Mouse (Mus musculus) embryo, embryonic 11 days (tissue): ENCODE measurements at regions not wholly inside any gene's neighbourhood (a gene's known extent, or its start where the extent isn't known, plus 50 kb on each side); places are given as distances from the start of the nearest gene placed in this dataset.

ENCODE experiments used
- DNase-seq: peaks from one replicate; pipeline ENCODE4 v3.0.0-alpha.2; 2015

DNA sequence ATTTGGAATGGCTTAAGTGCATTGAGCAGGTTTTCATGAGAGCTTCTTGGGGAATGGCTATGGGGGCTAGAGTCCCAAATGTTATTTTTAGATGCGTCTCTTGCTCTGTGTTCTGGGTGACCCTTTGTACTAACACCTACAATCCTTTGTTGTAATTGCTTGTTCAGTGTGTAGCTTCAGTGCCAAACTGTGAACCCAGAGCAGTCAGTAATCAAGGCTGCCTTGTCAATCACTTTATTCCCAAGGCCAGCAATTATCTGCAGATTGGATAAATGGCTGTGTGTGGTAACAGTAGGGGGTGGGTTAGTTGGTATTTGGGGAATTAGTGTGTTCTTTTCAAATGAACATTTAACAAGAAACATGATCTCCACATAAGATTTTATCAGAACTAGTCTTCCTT lies 390.4 kb downstream of the Poteg start:
- DNase-seq, result peak; percentile 8

DNA sequence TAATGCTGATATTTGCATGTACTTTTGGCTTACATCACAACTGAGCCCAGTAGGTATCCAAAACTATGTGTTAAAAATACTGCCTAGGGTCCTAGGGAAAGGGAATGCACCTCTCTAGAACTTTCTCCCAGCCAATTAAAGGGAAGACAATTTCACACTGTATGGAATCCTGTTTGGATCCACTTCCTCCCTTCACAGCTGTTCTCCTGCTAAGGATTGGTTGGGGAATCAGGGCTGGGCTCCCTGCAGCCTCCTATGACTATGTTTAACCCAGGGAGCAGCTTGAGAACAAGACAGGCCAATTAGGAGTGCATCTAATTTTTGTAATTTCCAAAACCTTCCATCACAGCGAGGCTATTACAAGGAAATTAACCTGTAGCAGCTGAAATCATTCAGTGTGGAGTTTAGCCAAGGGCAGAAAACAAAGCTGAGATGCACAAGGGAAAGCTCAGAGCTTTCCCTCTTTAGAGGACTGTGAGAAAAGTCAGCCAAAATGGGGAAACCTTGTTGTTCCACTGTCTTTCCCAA lies 419.1 kb downstream of the Poteg start:
- DNase-seq, result no peak

DNA sequence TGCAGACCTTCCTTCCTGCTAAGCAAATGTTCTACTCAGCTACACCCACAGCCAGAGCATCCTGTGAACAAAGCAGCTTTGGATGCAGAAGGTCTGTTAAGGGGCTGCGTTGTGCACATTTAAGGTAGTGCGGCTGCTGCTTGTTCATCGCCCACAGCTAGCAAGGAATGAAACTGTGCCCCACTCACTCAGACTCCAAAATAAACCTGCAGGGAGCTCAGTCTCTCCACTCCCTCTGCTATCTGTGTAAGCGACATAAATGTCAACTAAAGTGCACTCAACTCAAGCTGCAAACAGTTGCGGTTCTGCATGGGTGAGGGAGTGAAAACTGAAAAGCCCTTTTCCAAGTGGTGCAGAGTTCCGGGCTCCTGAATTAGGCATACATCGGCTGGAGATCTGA lies 421.1 kb downstream of the Poteg start:
- no peak for DNase-seq

DNA sequence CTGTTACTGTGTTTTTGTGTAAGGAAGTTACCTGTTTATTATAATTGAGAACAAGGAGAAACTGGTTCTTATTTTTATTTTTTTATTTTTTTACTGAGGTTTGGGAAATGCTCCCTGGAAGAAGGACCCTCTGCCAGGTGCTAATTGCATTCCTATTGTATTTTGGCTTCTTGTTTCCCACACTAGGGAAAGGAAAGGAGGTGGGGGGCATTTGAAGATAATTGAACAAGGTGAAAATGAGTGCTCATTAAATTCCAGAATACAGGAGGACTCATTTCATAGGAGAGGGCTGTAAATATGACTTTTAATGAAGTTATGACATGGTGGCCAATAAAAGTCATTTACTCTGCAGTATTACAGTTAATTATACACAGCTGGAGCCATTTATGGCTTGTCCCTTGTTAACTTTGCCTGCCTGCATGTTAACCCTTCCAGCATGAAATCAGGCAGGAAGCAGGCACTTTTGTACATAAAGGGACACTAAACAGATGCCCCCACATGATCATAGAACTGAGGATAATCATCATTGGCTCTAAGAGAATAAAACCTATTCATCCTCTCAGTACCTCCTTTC lies 430.3 kb downstream of the Poteg start:
- DNase-seq, result peak; percentile 13

DNA sequence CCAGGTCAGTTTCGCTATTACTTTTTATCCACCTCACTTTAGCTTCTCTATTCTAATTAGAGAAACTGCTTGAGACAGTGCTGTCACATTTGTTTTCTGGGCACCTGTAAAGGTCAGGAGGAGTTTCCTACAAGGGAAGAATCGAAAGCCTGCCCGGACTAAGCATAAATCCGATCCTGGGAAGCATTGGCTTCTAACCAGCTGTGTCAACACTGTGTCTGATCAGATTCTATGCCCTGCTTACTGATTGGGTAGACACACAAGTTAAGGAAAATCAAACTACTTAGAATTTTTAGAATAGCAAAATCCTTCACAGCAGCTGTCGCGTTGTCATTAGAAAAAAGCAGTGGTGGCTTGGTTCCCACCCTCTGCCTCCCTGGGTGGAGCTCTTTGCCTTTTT lies 441.8 kb downstream of the Poteg start:
- DNase-seq, result no peak

DNA sequence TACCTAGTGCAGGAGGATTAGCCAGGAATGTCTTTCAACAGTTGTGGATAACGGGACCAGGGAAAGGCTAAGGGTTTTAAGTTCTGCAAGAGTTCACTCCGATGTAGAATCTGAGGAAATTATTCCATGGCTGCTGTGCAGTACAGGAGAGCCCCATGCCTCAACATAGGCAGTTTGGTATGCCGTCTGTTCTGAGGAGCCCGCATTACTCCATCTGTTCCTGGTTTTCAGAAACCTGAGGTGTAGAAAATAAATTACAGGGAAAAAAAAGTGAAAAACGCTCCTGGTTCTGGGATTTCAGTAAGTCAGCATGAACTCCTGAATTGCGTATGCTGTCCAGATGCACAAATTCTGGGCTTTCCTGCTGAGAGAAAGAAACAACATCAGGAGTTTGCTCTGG lies 446.9 kb downstream of the Poteg start:
- peak; percentile 35 for DNase-seq

DNA sequence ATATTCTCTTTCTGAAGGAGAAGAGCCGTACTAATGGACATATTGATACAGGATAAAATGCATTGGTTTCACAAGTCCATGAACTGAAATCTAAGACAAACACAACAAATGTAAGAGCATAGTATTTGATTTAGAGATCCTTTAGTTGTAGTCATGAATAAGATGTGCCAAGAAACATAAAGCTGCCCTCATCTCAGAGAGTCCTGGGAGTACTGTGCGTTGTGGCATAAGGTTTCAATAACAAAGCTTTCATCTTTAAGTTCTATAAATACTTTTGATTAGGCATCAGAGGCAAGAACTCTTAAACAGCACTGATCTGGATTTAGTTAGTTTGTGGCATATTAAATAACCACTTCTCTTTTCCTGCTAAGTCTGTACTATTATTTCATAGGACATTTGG lies 452.6 kb downstream of the Poteg start:
- no peak for DNase-seq

DNA sequence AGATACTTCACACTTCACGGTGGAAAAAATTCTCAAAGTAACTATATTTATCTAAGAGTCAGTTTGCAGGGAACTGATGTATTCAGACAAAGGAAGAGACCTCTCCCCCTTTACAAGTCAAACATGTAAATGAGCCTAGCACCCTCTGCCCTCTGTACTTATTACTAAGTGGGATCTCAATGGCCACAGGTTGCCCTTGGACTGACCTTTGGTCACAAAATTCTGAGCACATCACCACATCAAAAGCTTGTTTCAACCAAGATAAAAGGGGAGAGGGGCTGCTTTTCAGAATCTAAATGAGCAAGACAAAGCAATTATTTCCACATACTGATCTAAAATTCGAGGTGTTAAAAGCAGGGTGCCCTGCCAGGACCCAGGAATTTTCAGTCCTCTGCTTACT lies 456.3 kb downstream of the Poteg start:
- DNase-seq, result peak; percentile 29

DNA sequence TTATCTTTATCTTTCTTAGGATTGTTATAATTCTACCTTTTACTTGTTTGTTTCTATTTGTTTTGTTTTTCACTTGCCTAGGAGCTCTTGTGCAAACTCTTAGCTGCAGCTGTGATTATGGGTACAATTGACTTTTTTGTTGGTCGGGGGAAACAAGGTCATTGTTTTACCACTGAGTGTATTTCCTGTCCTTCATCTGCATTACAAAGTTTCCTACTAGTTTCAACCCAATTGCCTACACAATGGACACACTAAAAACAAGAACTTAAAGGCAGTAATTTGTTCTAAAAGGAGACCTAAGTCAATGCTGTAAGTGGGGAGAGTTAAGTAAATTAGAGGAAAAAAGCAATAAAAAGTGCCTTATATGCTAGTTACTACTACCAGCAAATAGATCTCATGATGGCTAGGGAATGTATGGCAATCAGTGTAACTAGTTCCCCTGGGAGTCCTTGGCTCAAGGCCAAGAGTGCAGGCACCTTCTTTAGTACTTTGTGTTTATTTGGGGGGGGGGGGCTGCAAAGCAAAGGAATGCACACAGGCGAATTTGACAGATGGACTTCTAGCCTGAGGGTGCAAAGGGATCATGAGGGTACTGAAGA lies 462.0 kb downstream of the Poteg start:
- peak; percentile 16 for DNase-seq

DNA sequence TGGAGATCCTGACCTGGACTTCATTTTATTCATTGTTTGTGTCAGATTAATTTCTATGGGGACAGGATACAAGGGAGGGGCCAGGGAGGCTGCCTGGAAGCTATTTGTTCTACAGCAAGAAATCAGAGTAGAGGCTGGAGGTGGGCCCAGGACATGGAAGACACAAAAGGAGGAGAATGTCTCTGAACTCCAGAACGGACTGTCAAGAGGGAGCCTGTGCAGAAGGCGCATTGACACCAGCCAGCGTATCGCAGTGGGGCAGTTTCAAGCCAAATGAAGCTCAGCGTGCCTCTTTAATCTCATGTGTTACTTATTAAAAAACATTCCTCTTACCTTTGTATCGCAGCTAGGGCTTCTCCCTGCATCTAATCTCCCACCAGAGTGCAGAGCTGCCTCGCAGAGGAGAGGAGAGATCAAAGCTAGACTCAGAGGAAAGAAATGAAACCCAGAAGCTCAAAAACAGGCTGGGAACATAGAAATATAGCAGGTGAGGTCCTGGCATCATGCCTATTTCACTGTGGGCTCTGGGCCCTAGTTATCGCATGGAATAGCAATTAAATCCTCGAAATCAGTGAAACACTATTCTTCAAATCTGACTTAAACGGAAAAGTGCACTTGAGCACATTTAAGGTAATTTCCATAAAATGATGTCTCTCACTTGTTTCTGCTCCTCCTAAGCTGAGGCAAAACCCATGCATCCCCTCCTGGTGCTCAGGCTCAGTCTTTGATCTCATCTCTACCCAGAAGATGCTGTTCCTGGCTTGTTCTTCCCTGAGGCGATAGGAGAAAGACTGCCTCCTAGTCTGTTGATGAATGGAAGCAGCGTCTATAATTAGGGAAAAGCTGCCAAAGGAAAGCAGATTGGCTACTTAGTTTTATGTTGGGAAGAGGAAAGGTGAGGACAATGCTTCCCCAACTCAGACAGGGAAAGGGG lies 491.4 kb downstream of the Poteg start:
- DNase-seq, result peak; percentile 16

DNA sequence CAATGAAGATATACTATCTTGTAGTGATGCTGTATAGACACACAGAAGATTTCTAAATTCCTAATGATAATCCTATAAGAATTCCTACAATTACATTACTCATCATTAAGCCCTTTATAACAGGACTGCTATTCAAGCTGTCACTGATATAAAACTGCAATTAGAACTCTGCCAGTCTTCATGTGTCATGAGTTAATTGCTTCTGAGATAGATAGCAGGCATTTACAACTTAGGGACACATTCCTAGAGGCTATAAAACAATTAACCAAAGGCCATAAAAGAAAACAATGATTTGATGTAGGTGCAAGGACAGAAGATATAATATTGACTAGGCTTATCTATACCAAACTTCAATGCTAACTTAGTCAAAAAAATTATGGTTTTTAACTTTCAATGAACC lies 507.5 kb downstream of the Poteg start:
- no peak for DNase-seq

DNA sequence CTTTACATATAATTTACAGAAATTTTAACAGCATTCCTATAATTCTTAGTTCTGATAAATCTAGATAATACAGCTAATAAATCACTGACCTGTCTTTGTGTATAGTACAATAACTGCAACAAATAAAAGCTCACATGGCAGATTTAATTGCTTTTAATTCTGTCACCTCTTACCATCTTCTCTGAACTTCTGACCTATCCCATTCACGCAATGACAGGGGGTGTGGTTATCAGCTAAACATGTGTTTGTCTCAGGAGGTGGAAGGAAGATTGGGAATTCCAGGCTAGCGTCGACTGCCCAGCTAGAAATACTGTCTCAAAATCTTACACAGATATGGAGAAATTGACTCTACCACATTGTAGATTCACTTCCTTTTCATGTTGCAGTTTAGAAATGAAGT lies 533.5 kb downstream of the Poteg start:
- DNase-seq, result peak; percentile 11

DNA sequence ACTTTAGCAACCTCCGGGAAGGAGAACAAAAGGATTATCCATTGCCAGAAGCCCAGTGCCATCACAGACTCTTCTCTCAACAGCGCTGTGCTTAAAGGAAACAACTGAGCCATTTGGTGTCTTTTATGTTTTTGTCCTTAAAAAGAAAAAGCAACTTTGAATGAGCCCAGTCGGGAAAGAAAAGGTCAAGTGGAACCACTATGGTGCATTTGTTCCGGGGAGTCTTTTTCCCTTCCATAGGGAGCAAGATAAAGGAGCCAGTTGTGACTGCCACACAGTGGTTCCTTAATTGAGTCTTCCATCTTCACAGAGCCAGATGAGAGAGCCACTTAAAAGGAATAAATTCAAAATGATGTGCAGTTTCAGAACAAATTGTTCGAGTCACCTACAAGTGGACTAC lies 534.3 kb downstream of the Poteg start:
- peak; percentile 13 for DNase-seq

DNA sequence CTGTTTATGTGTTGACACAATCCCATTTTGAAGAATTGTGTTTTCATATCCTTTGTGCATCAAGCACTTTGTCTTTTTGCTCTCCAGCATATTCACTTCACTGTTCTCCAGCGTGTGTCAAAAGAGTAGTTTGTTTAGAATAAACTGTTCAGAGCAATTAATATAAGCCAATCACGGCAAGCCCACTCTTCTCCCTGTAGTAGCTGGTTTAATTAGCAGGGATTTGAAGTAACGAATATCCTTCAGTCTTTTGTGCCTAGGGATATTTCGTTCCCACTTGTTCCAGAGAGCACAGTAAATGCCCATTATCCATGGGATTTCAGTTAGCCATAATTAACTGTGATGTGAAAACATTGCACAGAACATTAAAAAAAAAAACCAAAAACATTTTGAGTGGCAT lies 565.4 kb downstream of the Poteg start:
- no peak for DNase-seq
